32 mouse cellular contexts compared by ENCODE assay signal in genomic region chr15:12007421-12007820, GRCm38 (mm10).
"Had no signal": no experiment of that assay in that cellular context is flagged by ENCODE, and none has a peak within 500 bp of the region (broad histone marks: within the 10 kb centered on the region; RNA-seq: fewer than 3 reads in every experiment).

No protein-coding gene starts in this region.

- H3K9ac ChIP-seq: heart, embryonic 12.5 days; heart, embryonic 13.5 days; heart, embryonic 15.5 days; hindbrain, embryonic 12.5 days; hindbrain, embryonic 13.5 days; hindbrain, embryonic 14.5 days; hindbrain, embryonic 15.5 days; intestine, embryonic 15.5 days; kidney, embryonic 15.5 days had no signal

- H3K4me2 ChIP-seq: heart, embryonic 12.5 days; heart, embryonic 13.5 days; heart, embryonic 15.5 days; hindbrain, embryonic 12.5 days; hindbrain, embryonic 13.5 days; hindbrain, embryonic 14.5 days; hindbrain, embryonic 15.5 days; intestine, embryonic 15.5 days; kidney, embryonic 15.5 days had no signal

- H3K36me3 ChIP-seq: heart, embryonic 10.5 days; heart, embryonic 12.5 days; heart, embryonic 13.5 days; heart, embryonic 15.5 days; hindbrain, embryonic 10.5 days; hindbrain, embryonic 12.5 days; hindbrain, embryonic 13.5 days; hindbrain, embryonic 15.5 days; intestine, embryonic 15.5 days; kidney, embryonic 15.5 days had no signal

- H3K4me3 ChIP-seq: heart, embryonic 10.5 days; heart, embryonic 12.5 days; heart, embryonic 13.5 days; heart, embryonic 15.5 days; hindbrain, embryonic 10.5 days; hindbrain, embryonic 12.5 days; hindbrain, embryonic 13.5 days; hindbrain, embryonic 15.5 days; intestine, embryonic 15.5 days; kidney, embryonic 15.5 days; layer of hippocampus, adult 2 months had no signal

- H3K27ac ChIP-seq: heart, embryonic 10.5 days; heart, embryonic 13.5 days; heart, embryonic 15.5 days; hindbrain, embryonic 10.5 days; hindbrain, embryonic 12.5 days; hindbrain, embryonic 13.5 days; hindbrain, embryonic 14.5 days; hindbrain, embryonic 15.5 days; hindbrain, postnatal 0 days; intestine, embryonic 15.5 days; kidney, embryonic 15.5 days; kidney, postnatal 0 days; layer of hippocampus, adult 2 months had no signal

- H3K4me1 ChIP-seq: hindbrain, embryonic 13.5 days; hindbrain, embryonic 15.5 days; intestine, embryonic 15.5 days; kidney, embryonic 15.5 days had no signal

- DNase-seq: heart, postnatal 10 days; heart, postnatal 14 days; heart, postnatal 36 days; heart, postnatal 4 days; kidney, adult 11 months; kidney, adult 18-20 months; kidney, adult 2 months; kidney, adult 8-10 months; kidney, adult 9 months; kidney, postnatal 10 days; kidney, postnatal 14 days; kidney, postnatal 25 days; kidney, postnatal 36 days; kidney, postnatal 4 days; layer of hippocampus, adult 9-11 months; layer of hippocampus, postnatal 36 days had no signal

- ATAC-seq: intestine, embryonic 15.5 days; intestine, embryonic 16.5 days; intestine, postnatal 0 days had no signal

- H3K27me3 ChIP-seq: heart, embryonic 12.5 days; heart, embryonic 13.5 days; heart, embryonic 15.5 days; hindbrain, embryonic 12.5 days; hindbrain, embryonic 13.5 days; hindbrain, embryonic 15.5 days; intestine, embryonic 15.5 days; kidney, embryonic 15.5 days had no signal

- H3K9me3 ChIP-seq: heart, embryonic 10.5 days; heart, embryonic 12.5 days; heart, embryonic 13.5 days; heart, embryonic 15.5 days; hindbrain, embryonic 10.5 days; hindbrain, embryonic 12.5 days; hindbrain, embryonic 13.5 days; hindbrain, embryonic 15.5 days; intestine, embryonic 15.5 days; kidney, embryonic 15.5 days had no signal
